In the genomic region with DNA sequence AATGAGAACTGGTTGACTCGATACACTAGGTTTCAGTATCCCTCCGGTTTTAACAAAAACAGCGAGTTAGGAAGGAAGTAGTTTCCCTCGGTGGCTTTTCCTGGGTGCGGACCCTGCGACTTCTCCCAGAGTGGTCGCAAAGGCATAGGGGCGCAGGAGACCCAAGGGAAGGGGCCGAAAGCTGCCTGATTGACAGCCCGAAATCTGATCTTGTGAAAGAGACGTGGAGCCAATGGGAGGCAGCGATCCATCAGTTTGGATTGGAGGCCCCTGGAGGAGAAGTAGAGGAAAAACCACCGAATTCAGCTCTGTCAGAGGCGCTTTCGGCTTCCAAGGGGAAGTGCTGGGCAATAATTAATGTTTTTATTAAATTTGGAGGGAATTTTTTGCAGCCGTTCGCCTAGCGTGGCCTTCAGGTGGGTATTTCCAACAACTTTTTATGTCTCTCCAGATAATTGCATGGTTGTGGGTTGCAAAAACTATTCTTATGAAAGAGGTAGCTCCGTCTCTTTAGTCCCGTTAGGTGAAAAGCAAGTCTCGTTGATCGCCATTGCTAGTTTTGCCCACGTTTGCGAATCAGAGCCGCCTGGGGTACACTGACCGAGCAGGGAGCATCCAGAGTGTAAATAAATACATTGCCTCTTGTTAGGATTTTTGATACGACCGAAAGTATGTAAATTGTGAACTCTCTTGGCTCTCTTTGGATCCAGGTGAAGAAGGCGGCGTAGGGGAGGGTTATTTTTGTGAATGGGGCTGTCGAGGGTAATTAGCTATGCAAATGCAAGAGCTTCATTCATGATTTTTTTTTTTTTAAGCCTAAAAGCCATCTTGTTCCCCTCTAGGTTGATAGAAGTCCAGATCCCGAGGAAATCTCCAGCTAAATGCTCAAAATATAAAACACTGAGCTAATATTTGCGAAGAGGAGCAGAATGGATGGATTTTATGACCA, we compare ENCODE assay signal across 8 mouse cellular contexts. TPM values are rescaled to one million over a fixed set of nuclear protein-coding genes. Genes with fewer than 3 reads are reported as not detected.
A peak's percentile ranks its signal among the peaks of the same experiment; 100 is the strongest.
DNase-seq lines count a peak whose midpoint lies in the region; ATAC-seq and TF ChIP-seq lines count a peak whose summit lies in the region.

No protein-coding gene starts in this region.

- H3K4me3 ChIP-seq in cortical plate, adult 2 months (ENCODE audit: insufficient read depth, low read length), result peak overlapping the region; percentile 84

- TF ChIP-seq POLR2A in cortical plate, adult 2 months (IDR thresholded peaks at IDR 0.05; ENCODE audit: extremely low read depth, insufficient read depth, low read length), result peak; percentile 38; the same call in 1 of the 2 replicates

- no peaks in the 10 kb centered on the region for H3K4me1 ChIP-seq in cortical plate, adult 2 months (ENCODE audit: control insufficient read depth, insufficient read depth, low read length)

- peak overlapping the region; percentile 84 for H3K27ac ChIP-seq in cortical plate, adult 2 months (ENCODE audit: insufficient read depth, low read length)

- intact Hi-C loops in gastrocnemius, postnatal 14 days (cut with DNase I; ENCODE audit: low total_unique reads), result no loop called here
- intact Hi-C loops in left cerebral cortex, postnatal 25 days (cut with DNase I), result loop anchor here (2.0 to 10.0 kb wide), 5 partner anchors 152 to 712 kb away; no protein-coding TSS in a partner anchor

- TF ChIP-seq CTCF in cortical plate, adult 2 months (IDR thresholded peaks at IDR 0.05; ENCODE audit: extremely low read depth, insufficient read depth, low read length), result peak; percentile 21; the same call in 1 of the 2 replicates

- DNase-seq in adrenal gland, postnatal 10 days, result peak; percentile 79
- peak; percentile 61 for DNase-seq in gastrocnemius, postnatal 14 days
- DNase-seq in hindlimb bud, embryonic 11.5 days (ENCODE audit: extremely low spot score, low read depth, low spot score), result peak; percentile 50
- peak; percentile 75 to 81 for DNase-seq in left cerebral cortex, postnatal 25 days (ENCODE audit: low spot score in 2 of 2)
- DNase-seq in right cerebral cortex, postnatal 25 days, result peak; percentile 64

- peak; percentile 52 for ATAC-seq in megakaryocyte progenitor cell, adult 5-6 weeks (replicated peaks; ENCODE audit: poor library complexity)
- no peak for ATAC-seq in activated CD4-positive, CD25-positive, alpha-beta regulatory T cell, adult 4 months

RNA-seq across cellular contexts. Expression of a gene that starts 1.1 kb away (rescaled TPM):
- 10 to 100 TPM; 33.4 to 42.8 TPM for total RNA-seq in adrenal gland, postnatal 10 days (2021)
- polyA plus RNA-seq in cortical plate, adult 2 months (2012; rRNA removed), result 31.5 and 34.6 TPM in 2 replicates
- 1 to 10 TPM; 6.7 to 7.1 TPM for total RNA-seq in gastrocnemius, postnatal 14 days (2021)
- total RNA-seq in left cerebral cortex, postnatal 25 days (2021), result 10 to 100 TPM; 62.2 to 74.8 TPM
- total RNA-seq in megakaryocyte progenitor cell, adult 5-6 weeks (2015), result 0.32 TPM in 1 of 2 replicates, not detected in the other
- not detected in 2 replicates for total RNA-seq in megakaryocyte progenitor cell, adult 5-6 weeks (2017)
- polyA plus RNA-seq in activated CD4-positive, CD25-positive, alpha-beta regulatory T cell, adult 4 months (2017; shearing (Covaris generic)), result under 1 TPM; 0.19 to 0.33 TPM

Comparison
In these comparisons a context has a peak if more than half of its experiments do, and no peak if none do; other contexts are left out.
1. RNA of a gene that starts 1.1 kb away (total RNA-seq): 62.2 to 74.8 TPM in left cerebral cortex, postnatal 25 days, 33.4 to 42.8 TPM in adrenal gland, postnatal 10 days and 6.7 to 7.1 TPM in gastrocnemius, postnatal 14 days; 0.32 TPM in megakaryocyte progenitor cell, adult 5-6 weeks; every median in the first group is over 4 times any median in the second.
2. Peak in every context shown above with its lines, with median percentiles within 50 percentile points of each other: DNase-seq.